Mouse (Mus musculus) hindbrain, embryonic 15.5 days (tissue): ENCODE data around the gene Nrf1. TPM values are rescaled to one million over a fixed set of nuclear protein-coding genes. Genes with fewer than 3 reads are reported as not detected.
A peak's percentile ranks its signal among the peaks of the same experiment; 100 is the strongest.

Experiments
- ATAC-seq: fragments of 200-750 bp; cut with Nextera tagmentation; 2 replicates; pipeline ENCODE4 v1.8.0; 2017; ENCODE audit warnings: low read depth, moderate number of reproducible peaks, moderate TSS enrichment; ENCODE audit not compliant: low FRiP score
- H3K27ac ChIP-seq: fragments of 300-500 bp; sonication (generic); replicated peaks from 2 replicates; pipeline ENCODE4 v1.5.1; 2015; ENCODE audit warnings: mild to moderate bottlenecking, inconsistent platforms
- H3K27me3 ChIP-seq: fragments of 300-500 bp; sonication (generic); 2 replicates; pipeline ENCODE4 v1.6.1; 2015; ENCODE audit warnings: control low read depth, inconsistent platforms
- H3K36me3 ChIP-seq: fragments of 300-500 bp; sonication (generic); 2 replicates; pipeline ENCODE4 v1.6.1; 2015; ENCODE audit warnings: control low read depth, inconsistent platforms
- H3K4me1 ChIP-seq: fragments of 300-500 bp; sonication (generic); replicated peaks from 2 replicates; pipeline ENCODE4 v1.6.1; 2015; ENCODE audit warnings: control low read depth, inconsistent platforms
- H3K4me2 ChIP-seq: fragments of 300-500 bp; sonication (generic); 2 replicates; pipeline ENCODE4 v1.6.1; 2015; ENCODE audit warnings: moderate library complexity, mild to moderate bottlenecking, inconsistent platforms
- H3K4me3 ChIP-seq: fragments of 300-500 bp; sonication (generic); 2 replicates; pipeline ENCODE4 v1.5.1; 2015; ENCODE audit warnings: mild to moderate bottlenecking, inconsistent platforms
- H3K9ac ChIP-seq: fragments of 300-500 bp; sonication (generic); 2 replicates; pipeline ENCODE4 v1.6.1; 2015; ENCODE audit warnings: inconsistent platforms
- H3K9me3 ChIP-seq: fragments of 300-500 bp; sonication (generic); 2 replicates; pipeline ENCODE4 v1.6.1; 2016; ENCODE audit warnings: control low read depth, inconsistent platforms
- WGBS: fragments of 180-500 bp; shearing (Covaris S2); methylation state at CpG from one replicate; pipeline ENCODE4 v1.1.7; 2015; 5-methylcytosine and 5-hydroxymethylcytosine counted together
- polyA plus RNA-seq: library from polyadenylated mRNA; unstranded; fragments of >200 nt; fragmentation: Nextera tagmentation; extraction: Ambion mirVana; gene quantifications from 2 replicates; pipeline ENCODE4 v1.2.1, GENCODE M21; 2015

Gene Nrf1
- polyA plus RNA-seq, result 36.5 and 38.0 TPM in 2 replicates

DNA sequence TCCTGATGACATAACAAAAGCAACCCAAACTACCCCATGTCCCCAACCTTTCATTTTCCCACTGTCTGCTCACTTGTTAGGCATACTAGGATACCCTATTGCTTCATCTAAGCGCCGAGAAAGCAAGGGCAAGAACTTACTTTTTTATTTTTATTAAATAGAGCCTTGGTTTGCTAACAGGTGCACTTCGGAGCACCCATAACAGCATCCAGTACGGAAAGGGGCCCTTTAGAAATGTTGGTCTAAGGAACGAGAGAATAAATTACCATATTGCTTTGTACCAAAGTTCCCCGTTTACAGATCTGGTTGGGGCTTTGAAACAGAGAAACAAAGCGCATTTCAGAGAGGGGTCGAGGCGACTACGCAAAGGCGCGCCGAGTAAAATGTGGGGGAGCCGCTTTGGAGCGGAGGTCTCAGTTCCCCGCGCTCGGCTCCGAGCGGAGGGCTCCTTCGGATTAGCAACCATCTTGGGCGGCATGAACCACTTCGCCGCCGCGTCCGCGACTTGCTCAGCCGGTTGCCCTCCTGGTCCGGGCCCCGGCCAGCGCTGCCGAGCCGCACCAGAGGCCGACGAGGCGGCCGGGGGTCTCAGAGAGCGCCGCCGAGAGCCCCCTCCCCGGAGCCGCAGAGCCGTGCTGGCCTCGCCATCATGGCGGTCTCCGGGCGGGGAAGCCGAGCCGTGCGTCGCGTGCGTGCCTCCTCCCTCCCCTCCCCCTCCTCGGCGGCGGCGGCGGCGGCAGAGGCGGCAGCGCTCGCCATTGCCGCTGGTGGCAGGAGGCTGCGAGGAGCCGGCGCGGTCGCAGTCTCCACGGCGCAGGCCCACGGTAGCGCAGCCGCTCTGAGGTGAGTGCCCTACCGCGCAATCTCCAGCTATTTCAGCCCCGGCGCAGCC is at the start of gene Nrf1:
Gene Nrf1 (plus strand): TSS at position 718 of the 892 bp plus-strand sequence.
- H3K9me3 ChIP-seq, result no peaks in the 10 kb centered on the region
- H3K36me3 ChIP-seq, result no peaks in the 10 kb centered on the region
- peak within 1 kb of the TSS; percentile 98 for H3K9ac ChIP-seq
- H3K27me3 ChIP-seq, result no peaks in the 10 kb centered on the region
- peak within 1 kb of the TSS; percentile 99 for H3K4me3 ChIP-seq
- peak; percentile 97 for ATAC-seq
- peaks cover 39% of the 10 kb centered on the region for H3K4me1 ChIP-seq
- WGBS, result under 1% methylated on average over 60 of the region's 78 CpGs
- H3K27ac ChIP-seq, result peak within 1 kb of the TSS; percentile 100
- peak within 1 kb of the TSS; percentile 62 for H3K4me2 ChIP-seq

DNA sequence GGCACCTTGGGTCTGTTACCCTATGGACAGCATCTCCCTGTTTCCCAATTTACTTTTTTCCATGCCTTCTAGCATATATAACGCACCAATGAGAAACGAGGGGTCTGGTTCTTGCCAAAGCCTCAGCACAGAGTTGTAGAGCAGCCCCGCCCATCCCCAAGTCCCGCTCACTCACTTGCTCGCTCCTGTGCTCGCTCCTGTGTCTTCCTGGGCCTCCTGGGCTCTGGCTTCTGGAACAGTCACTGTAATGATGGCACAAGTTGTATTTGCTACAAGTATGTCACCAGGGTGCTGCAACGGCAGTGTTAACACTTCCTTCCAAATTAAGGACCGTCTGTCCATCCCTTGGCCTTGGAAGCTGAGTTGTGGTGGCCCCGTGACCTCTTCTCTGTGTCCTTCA is 49.6 kb upstream of the Nrf1 start:
- Histone ChIP-seq H3K9ac (no peak overlapping the region), H3K27me3 (no peaks in the 10 kb centered on the region), H3K9me3 (no peaks in the 10 kb centered on the region), H3K4me2 (no peak overlapping the region), H3K4me3 (no peak overlapping the region), H3K27ac (no peak overlapping the region), H3K36me3 (no peaks in the 10 kb centered on the region), H3K4me1 (no peaks in the 10 kb centered on the region)
- 78% methylated on average over 9 of the region's 9 CpGs for WGBS
- no peak for ATAC-seq

DNA sequence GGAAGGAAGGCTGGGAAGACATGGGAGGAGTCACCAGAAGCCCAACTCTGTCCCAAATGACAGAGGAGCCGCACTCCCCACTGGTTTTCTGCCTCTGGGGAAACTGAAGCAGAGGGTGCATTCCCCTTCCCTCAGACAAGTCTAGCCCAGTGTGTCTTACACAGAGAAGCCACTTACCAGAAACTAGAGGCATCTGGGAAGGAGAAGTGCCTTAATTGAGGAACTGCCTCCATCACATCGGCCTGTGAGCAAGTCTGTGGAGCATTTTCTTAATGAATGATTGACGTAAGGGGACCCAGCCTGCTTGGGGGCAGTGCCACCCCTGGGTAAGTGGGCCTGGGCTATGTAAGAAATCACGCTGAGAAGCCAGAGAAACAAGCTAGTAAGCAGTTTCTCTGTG is 49.0 kb upstream of the Nrf1 start:
- WGBS, result 76% methylated on average over 4 of the region's 4 CpGs
- Histone ChIP-seq H3K27me3 (no peaks in the 10 kb centered on the region), H3K9ac (no peak overlapping the region), H3K4me1 (no peaks in the 10 kb centered on the region), H3K4me3 (no peak overlapping the region), H3K36me3 (no peaks in the 10 kb centered on the region), H3K4me2 (no peak overlapping the region), H3K27ac (no peak overlapping the region), H3K9me3 (no peaks in the 10 kb centered on the region)
- no peak for ATAC-seq

DNA sequence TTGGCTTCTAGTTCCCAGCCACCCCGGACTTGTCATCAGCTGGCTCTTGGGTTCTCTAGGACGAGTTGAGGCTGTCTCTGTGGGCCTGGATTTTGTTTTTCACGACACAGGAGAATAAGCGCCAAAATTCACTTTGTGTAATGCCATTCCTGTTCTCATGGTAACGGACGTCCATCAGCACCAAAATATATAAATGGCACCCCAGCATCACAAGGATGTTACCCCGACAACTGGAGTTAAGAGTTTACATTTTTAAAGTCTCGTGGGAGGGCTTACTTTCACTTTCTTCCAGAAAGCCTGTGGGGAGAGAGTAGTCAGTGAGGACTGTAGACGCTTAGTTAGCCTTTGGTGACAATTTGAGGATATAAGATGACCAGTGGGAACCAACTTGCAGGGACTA is 45.2 kb upstream of the Nrf1 start:
- Histone ChIP-seq H3K4me1 (no peaks in the 10 kb centered on the region), H3K9me3 (no peaks in the 10 kb centered on the region), H3K36me3 (no peaks in the 10 kb centered on the region), H3K27me3 (no peaks in the 10 kb centered on the region), H3K27ac (no peak overlapping the region), H3K4me3 (no peak overlapping the region), H3K4me2 (no peak overlapping the region), H3K9ac (no peak overlapping the region)
- no peak for ATAC-seq
- 76% methylated on average over 9 of the region's 9 CpGs for WGBS

DNA sequence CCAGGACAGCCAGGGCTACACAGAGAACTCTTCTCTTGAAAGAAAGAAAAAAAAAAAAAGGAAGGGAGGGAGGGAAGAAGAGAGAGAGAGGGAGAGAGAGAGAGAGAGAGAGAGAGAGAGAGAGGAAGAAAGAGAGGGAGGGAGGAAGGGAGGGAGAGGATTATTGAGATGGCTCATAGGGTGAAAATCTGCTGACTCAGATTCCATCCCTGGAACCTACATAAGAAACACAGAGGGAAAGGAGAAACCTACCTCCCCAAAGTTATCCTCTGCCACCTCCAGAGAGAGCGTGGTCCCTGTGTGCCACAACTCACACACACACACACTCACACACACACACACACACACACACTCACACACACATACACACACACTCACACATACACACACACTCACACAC is 41.9 kb upstream of the Nrf1 start:
- ATAC-seq, result no peak
- Histone ChIP-seq H3K27me3 (no peaks in the 10 kb centered on the region), H3K9ac (no peak overlapping the region), H3K36me3 (no peaks in the 10 kb centered on the region), H3K9me3 (no peaks in the 10 kb centered on the region), H3K4me2 (no peak overlapping the region), H3K4me1 (no peaks in the 10 kb centered on the region), H3K27ac (no peak overlapping the region), H3K4me3 (no peak overlapping the region)
- WGBS, result 90% methylated on average over 1 of the region's 1 CpGs

- H3K4me2 ChIP-seq, result no peak overlapping the region
Observed at GRCm38 (mm10) chr6:30009204-30009603, 38.6 kb upstream of the Nrf1 start.

GRCm38 (mm10) chr6:30013520-30013919 is 34.3 kb upstream of the Nrf1 start:
- no peak for ATAC-seq
- H3K9ac ChIP-seq, result no peak overlapping the region
- WGBS, result 71% methylated on average over 2 of the region's 2 CpGs
- H3K27me3 ChIP-seq, result no peaks in the 10 kb centered on the region
- no peaks in the 10 kb centered on the region for H3K9me3 ChIP-seq
- H3K4me3 ChIP-seq, result no peak overlapping the region
- H3K4me1 ChIP-seq, result no peaks in the 10 kb centered on the region
- H3K36me3 ChIP-seq, result no peaks in the 10 kb centered on the region
- H3K27ac ChIP-seq, result no peak overlapping the region
- H3K4me2 ChIP-seq, result no peak overlapping the region

More at GRCm38 (mm10) chr6:30009204-30009603, 38.6 kb upstream of the Nrf1 start:
- H3K4me1 ChIP-seq, result no peaks in the 10 kb centered on the region
- no peaks in the 10 kb centered on the region for H3K9me3 ChIP-seq
- no peaks in the 10 kb centered on the region for H3K36me3 ChIP-seq
- WGBS, result 84% methylated on average over 7 of the region's 7 CpGs
- no peak overlapping the region for H3K4me3 ChIP-seq
- no peaks in the 10 kb centered on the region for H3K27me3 ChIP-seq
- ATAC-seq, result no peak
- H3K27ac ChIP-seq, result no peak overlapping the region
- no peak overlapping the region for H3K9ac ChIP-seq

- no peak overlapping the region for H3K27ac ChIP-seq
- H3K4me3 ChIP-seq, result no peak overlapping the region
- no peak for ATAC-seq
- no peak overlapping the region for H3K9ac ChIP-seq
- no peak overlapping the region for H3K4me2 ChIP-seq
- no peaks in the 10 kb centered on the region for H3K9me3 ChIP-seq
- H3K36me3 ChIP-seq, result no peaks in the 10 kb centered on the region
- WGBS, result 64% methylated on average over 5 of the region's 5 CpGs
- no peaks in the 10 kb centered on the region for H3K4me1 ChIP-seq
- H3K27me3 ChIP-seq, result no peaks in the 10 kb centered on the region
Observed at GRCm38 (mm10) chr6:30014187-30014864, 33.5 kb upstream of the Nrf1 start.

DNA sequence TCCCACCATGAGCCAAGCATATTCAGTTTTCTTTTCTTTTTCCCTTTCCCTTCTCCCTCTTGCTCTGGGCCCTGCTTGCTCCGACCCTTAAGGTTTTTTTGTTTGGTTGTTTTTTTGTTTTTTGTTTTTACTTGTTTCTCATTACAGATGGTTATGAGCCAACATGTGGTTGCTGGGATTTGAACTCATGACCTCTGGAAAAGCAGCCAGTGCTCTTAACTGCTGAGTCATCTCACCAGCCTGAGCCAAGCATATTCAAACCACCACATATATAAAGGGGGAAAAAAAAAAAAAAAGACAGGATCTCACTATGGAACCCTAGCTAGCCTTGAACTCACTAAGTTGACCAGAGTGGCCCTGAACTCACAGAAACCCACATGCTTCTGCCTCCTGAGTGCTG is 26.5 kb upstream of the Nrf1 start:
- Histone ChIP-seq H3K36me3 (no peaks in the 10 kb centered on the region), H3K4me3 (no peak overlapping the region), H3K27ac (no peak overlapping the region), H3K27me3 (no peaks in the 10 kb centered on the region), H3K9me3 (no peaks in the 10 kb centered on the region), H3K9ac (no peak overlapping the region), H3K4me1 (no peaks in the 10 kb centered on the region), H3K4me2 (no peak overlapping the region)
- 92% methylated on average over 1 of the region's 1 CpGs for WGBS
- no peak for ATAC-seq

- Histone ChIP-seq H3K4me2 (no peak overlapping the region), H3K4me1 (no peaks in the 10 kb centered on the region), H3K9me3 (no peaks in the 10 kb centered on the region), H3K27me3 (no peaks in the 10 kb centered on the region), H3K27ac (no peak overlapping the region), H3K9ac (no peak overlapping the region), H3K36me3 (no peaks in the 10 kb centered on the region), H3K4me3 (no peak overlapping the region)
- 71% methylated on average over 5 of the region's 5 CpGs for WGBS
- no peak for ATAC-seq
Observed at GRCm38 (mm10) chr6:30021656-30022055, 26.1 kb upstream of the Nrf1 start.

GRCm38 (mm10) chr6:30026799-30027198 is 21.0 kb upstream of the Nrf1 start:
- WGBS, result 66% methylated on average over 10 of the region's 10 CpGs
- no peaks in the 10 kb centered on the region for H3K9me3 ChIP-seq
- no peaks in the 10 kb centered on the region for H3K27me3 ChIP-seq
- H3K36me3 ChIP-seq, result no peaks in the 10 kb centered on the region
- no peak overlapping the region for H3K4me3 ChIP-seq
- H3K27ac ChIP-seq, result no peak overlapping the region
- no peaks in the 10 kb centered on the region for H3K4me1 ChIP-seq
- ATAC-seq, result no peak
- no peak overlapping the region for H3K4me2 ChIP-seq
- H3K9ac ChIP-seq, result no peak overlapping the region

- H3K9ac ChIP-seq, result no peak overlapping the region
- 79% methylated on average over 4 of the region's 4 CpGs for WGBS
- no peak overlapping the region for H3K4me2 ChIP-seq
- H3K4me1 ChIP-seq, result no peaks in the 10 kb centered on the region
- H3K36me3 ChIP-seq, result no peaks in the 10 kb centered on the region
- no peaks in the 10 kb centered on the region for H3K9me3 ChIP-seq
- H3K4me3 ChIP-seq, result no peak overlapping the region
- no peak for ATAC-seq
- H3K27ac ChIP-seq, result no peak overlapping the region
- no peaks in the 10 kb centered on the region for H3K27me3 ChIP-seq
Observed at GRCm38 (mm10) chr6:30028358-30028757, 19.4 kb upstream of the Nrf1 start.
